Mouse (Mus musculus) lung, embryonic 14.5 days (tissue): ENCODE measurements around the gene Rsc1a1. TPM values are rescaled to one million over a fixed set of nuclear protein-coding genes. Genes with fewer than 3 reads are reported as not detected.

Experiments used
- ATAC-seq: fragments of 200-750 bp; cut with Nextera tagmentation; 2 replicates; pipeline ENCODE4 v1.8.0; 2017; ENCODE audit warnings: mild to moderate bottlenecking, moderate TSS enrichment, moderate library complexity; ENCODE audit not compliant: insufficient read depth
- DNase-seq: peaks from one replicate; pipeline ENCODE4 v3.0.0-alpha.2; 2015
- H3K27ac ChIP-seq: fragments of 300-500 bp; sonication (generic); 2 replicates; pipeline ENCODE4 v1.5.1; 2014; ENCODE audit warnings: low read depth, mild to moderate bottlenecking, moderate library complexity
- H3K27me3 ChIP-seq: fragments of 300-500 bp; sonication (generic); 2 replicates; pipeline ENCODE4 v1.6.1; 2014; ENCODE audit warnings: low read length, control low read depth; ENCODE audit not compliant: insufficient read depth
- H3K36me3 ChIP-seq: fragments of 300-500 bp; sonication (generic); 2 replicates; pipeline ENCODE4 v1.6.1; 2014; ENCODE audit warnings: control low read depth; ENCODE audit not compliant: insufficient read depth
- H3K4me1 ChIP-seq: fragments of 300-500 bp; sonication (generic); 2 replicates; pipeline ENCODE4 v1.6.1; 2014; ENCODE audit warnings: antibody characterized with exemption, control low read depth; ENCODE audit not compliant: insufficient read depth
- H3K4me2 ChIP-seq: fragments of 300-500 bp; sonication (generic); 2 replicates; pipeline ENCODE4 v1.6.1; 2014; ENCODE audit warnings: mild to moderate bottlenecking
- H3K4me3 ChIP-seq: fragments of 300-500 bp; sonication (generic); 2 replicates; pipeline ENCODE4 v1.5.1; 2014; ENCODE audit warnings: low read depth, low read length
- H3K9ac ChIP-seq: fragments of 300-500 bp; sonication (generic); 2 replicates; pipeline ENCODE4 v1.6.1; 2014
- H3K9me3 ChIP-seq: fragments of 300-500 bp; sonication (generic); 2 replicates; pipeline ENCODE4 v1.6.1; 2016; ENCODE audit warnings: low read depth, low read length, control low read depth
- CTCF ChIP-seq: IDR thresholded peaks from 2 replicates; pipeline ENCODE4 v1.5.1; 2016; ENCODE audit warnings: antibody characterized with exemption, low read depth
- WGBS: fragments of 180-500 bp; shearing (Covaris S2); extraction: QIAGEN DNeasy Blood & Tissue Kit; methylation state at CpG from one replicate; pipeline ENCODE4 v1.1.7; 2014; 5-methylcytosine and 5-hydroxymethylcytosine counted together
- polyA plus RNA-seq: library from polyadenylated mRNA; unstranded; fragments of >200 nt; fragmentation: Nextera tagmentation; extraction: Ambion mirVana; gene quantifications from 2 replicates; pipeline ENCODE4 v1.2.1, GENCODE M21; 2014

Gene Rsc1a1
- polyA plus RNA-seq, 1 experiment from 2014 or later = 3.2 TPM

DNA sequence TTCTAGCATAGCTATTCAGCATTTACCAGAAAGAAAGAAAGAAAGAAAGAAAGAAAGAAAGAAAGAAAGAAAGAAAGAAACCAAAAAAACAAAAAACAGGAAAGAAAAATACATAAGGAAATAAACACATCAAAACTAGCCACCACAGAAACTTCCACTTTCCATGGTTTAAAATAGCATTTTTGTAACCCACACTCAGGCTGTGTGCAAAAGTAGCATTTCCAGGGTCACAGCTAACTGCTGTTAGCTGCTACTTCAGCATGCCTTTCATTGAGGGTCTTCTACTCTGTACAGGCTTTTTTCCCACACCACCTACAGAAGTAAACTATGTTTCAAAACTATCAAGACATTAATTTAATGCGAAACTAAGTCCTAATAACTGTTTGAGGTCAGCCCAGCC lies 33.9 kb upstream of the Rsc1a1 start:
- H3K27me3 ChIP-seq = no peaks in the 10 kb centered on the region
- H3K36me3 ChIP-seq = peaks cover 9% of the 10 kb centered on the region
- H3K9me3 ChIP-seq = no peaks in the 10 kb centered on the region
- DNase-seq (no peak), ATAC-seq (no peak)
- H3K4me3 ChIP-seq = no peak overlapping the region
- no peak overlapping the region for H3K9ac ChIP-seq
- no peak overlapping the region for H3K27ac ChIP-seq
- H3K4me2 ChIP-seq = no peak overlapping the region
- WGBS = 77% methylated on average over 1 of the region's 1 CpGs
- no peak for TF ChIP-seq CTCF
- H3K4me1 ChIP-seq = peaks cover 18% of the 10 kb centered on the region; the same call in 1 of the 2 replicates

GRCm38 (mm10) chr4:141717633-141718032 lies 32.2 kb upstream of the Rsc1a1 start:
- no peak for ATAC-seq
- no peak for DNase-seq
- Histone ChIP-seq H3K4me3 (no peak overlapping the region), H3K27me3 (no peaks in the 10 kb centered on the region), H3K36me3 (peaks cover 20% of the 10 kb centered on the region), H3K9me3 (no peaks in the 10 kb centered on the region), H3K27ac (no peak overlapping the region), H3K4me2 (no peak overlapping the region), H3K9ac (no peak overlapping the region), H3K4me1 (peaks cover 16% of the 10 kb centered on the region; the same call in 1 of the 2 replicates)
- 92% methylated on average over 4 of the region's 4 CpGs for WGBS
- TF ChIP-seq CTCF = no peak

DNA sequence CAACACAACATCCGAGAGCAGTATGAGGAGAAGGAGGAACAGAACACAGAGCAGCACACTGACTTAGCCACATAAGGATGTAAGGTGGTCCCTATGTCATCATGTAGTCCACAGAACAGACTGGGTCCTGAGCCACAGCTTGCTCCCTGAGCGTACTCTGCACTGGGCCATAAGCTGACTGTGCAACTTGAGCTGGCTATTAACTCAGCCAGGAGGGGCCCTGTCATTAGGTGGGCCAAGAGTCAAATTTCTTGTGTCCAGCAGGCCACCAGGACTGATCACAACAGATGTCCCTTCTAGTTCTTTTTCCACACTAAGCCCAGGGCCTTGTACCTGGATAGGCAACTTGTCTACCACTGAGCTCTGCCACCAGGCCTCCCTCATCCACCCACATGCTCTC lies 29.6 kb upstream of the Rsc1a1 start:
- TF ChIP-seq CTCF = no peak
- Histone ChIP-seq H3K9me3 (no peaks in the 10 kb centered on the region), H3K9ac (no peak overlapping the region), H3K4me3 (no peak overlapping the region), H3K4me2 (no peak overlapping the region), H3K4me1 (no peaks in the 10 kb centered on the region), H3K36me3 (peaks cover 41% of the 10 kb centered on the region), H3K27ac (no peak overlapping the region), H3K27me3 (no peaks in the 10 kb centered on the region)
- ATAC-seq = no peak
- no peak for DNase-seq
- WGBS = 55% methylated on average over 2 of the region's 2 CpGs

DNA sequence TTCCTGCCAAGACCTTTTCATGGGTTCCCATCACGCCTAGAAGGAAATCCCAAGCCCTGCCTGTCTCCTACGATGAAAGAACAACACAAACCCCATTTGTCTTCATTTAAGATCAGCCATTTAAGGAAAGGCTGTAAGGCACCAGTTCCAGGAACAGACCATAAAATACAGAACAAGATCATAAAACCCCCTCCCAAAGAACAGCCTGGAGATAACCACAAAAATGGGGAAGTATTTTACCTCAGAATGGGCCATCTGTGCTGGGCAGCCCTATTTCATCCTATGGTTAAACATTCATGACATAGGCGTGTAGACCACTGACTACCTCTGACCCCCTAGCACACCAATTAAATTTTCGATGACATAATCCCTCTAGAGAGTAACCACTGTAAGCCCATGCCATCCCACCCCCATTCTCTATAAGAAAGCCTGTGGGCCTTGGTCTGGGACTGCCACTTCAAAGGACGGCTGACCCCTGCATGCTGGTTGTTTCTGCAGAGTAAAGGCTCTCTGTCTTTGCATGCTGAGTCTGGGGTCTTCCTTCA lies 28.3 kb upstream of the Rsc1a1 start:
- WGBS = 80% methylated on average over 5 of the region's 5 CpGs

GRCm38 (mm10) chr4:141711250-141711649 lies 25.9 kb upstream of the Rsc1a1 start:
- H3K4me2 ChIP-seq = no peak overlapping the region
- no peak for TF ChIP-seq CTCF
- no peak for ATAC-seq

More for the DNA sequence above, 28.3 kb upstream of the Rsc1a1 start:
- ATAC-seq = no peak
- Histone ChIP-seq H3K4me1 (no peaks in the 10 kb centered on the region), H3K4me3 (no peak overlapping the region), H3K36me3 (peaks cover 55% of the 10 kb centered on the region), H3K27me3 (no peaks in the 10 kb centered on the region), H3K9me3 (no peaks in the 10 kb centered on the region), H3K9ac (no peak overlapping the region), H3K27ac (no peak overlapping the region), H3K4me2 (no peak overlapping the region)
- DNase-seq = no peak
- no peak for TF ChIP-seq CTCF

DNA sequence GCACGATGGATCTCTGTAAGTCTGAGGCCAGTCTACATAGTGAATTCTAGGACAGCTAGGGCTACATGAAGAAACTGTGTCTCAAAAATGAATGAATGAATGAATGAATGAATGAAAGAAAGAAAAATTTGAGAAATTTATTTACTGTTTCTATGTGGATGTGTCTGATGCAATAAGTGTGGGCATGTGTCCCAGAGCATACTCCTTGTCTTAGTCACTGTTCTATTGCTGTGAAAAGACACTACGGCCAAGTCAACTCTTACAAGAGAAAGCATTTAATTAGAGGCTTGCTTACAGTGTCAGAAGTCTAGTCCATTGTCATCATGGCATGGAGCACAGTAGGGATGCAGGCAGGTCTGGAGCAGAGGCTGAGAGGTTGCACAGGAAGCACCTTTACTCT lies 23.6 kb upstream of the Rsc1a1 start:
- 94% methylated on average over 2 of the region's 2 CpGs for WGBS
- Histone ChIP-seq H3K9me3 (no peaks in the 10 kb centered on the region), H3K4me2 (no peak overlapping the region), H3K9ac (no peak overlapping the region), H3K4me1 (no peaks in the 10 kb centered on the region), H3K27me3 (no peaks in the 10 kb centered on the region), H3K27ac (no peak overlapping the region), H3K4me3 (no peak overlapping the region), H3K36me3 (peaks cover 93% of the 10 kb centered on the region)
- ATAC-seq (no peak), DNase-seq (no peak)
- TF ChIP-seq CTCF = no peak

More at GRCm38 (mm10) chr4:141711250-141711649, 25.9 kb upstream of the Rsc1a1 start:
- Histone ChIP-seq H3K27ac (no peak overlapping the region), H3K9ac (no peak overlapping the region), H3K27me3 (no peaks in the 10 kb centered on the region), H3K4me1 (no peaks in the 10 kb centered on the region), H3K36me3 (peaks cover 71% of the 10 kb centered on the region), H3K4me3 (no peak overlapping the region), H3K9me3 (no peaks in the 10 kb centered on the region)
- WGBS = 88% methylated on average over 1 of the region's 1 CpGs
- DNase-seq = no peak

- no peak for DNase-seq
- no peak overlapping the region for H3K4me2 ChIP-seq
- 83% methylated on average over 7 of the region's 7 CpGs for WGBS
- no peak overlapping the region for H3K27ac ChIP-seq
- H3K27me3 ChIP-seq = no peaks in the 10 kb centered on the region
- ATAC-seq = no peak
- no peak for TF ChIP-seq CTCF
- no peaks in the 10 kb centered on the region for H3K9me3 ChIP-seq
- H3K4me1 ChIP-seq = no peaks in the 10 kb centered on the region
- no peak overlapping the region for H3K9ac ChIP-seq
- H3K36me3 ChIP-seq = peaks cover 94% of the 10 kb centered on the region
- H3K4me3 ChIP-seq = no peak overlapping the region
Measured at GRCm38 (mm10) chr4:141708005-141708404, 22.6 kb upstream of the Rsc1a1 start.
